Mouse (Mus musculus): ENCODE results near the gene Samd8. TPM values are rescaled to one million over a fixed set of nuclear protein-coding genes. Genes with fewer than 3 reads are reported as not detected.
A peak's percentile ranks its signal among the peaks of the same experiment; 100 is the strongest.

The Samd8 gene
- polyA plus RNA-seq, 1 experiment from 2014 or later: 15.0 TPM

- no peak overlapping the region for H3K4me3 ChIP-seq (ENCODE audit: low read depth, low read length)
- H3K27me3 ChIP-seq (ENCODE audit: control insufficient read depth, insufficient read depth, low read length): no peaks in the 10 kb centered on the region
- H3K27ac ChIP-seq (ENCODE audit: low read length): no peak overlapping the region
- H3K9me3 ChIP-seq (ENCODE audit: control insufficient read depth, low read depth, low read length): no peaks in the 10 kb centered on the region
- H3K9ac ChIP-seq (replicated peaks; ENCODE audit: low read depth, low read length): no peak overlapping the region
- H3K4me1 ChIP-seq (ENCODE audit: control insufficient read depth, insufficient read depth, low read length): peaks cover 5% of the 10 kb centered on the region; the same call in 1 of the 2 replicates
- H3K36me3 ChIP-seq (ENCODE audit: control insufficient read depth, insufficient read depth, low read length): peaks cover 2% of the 10 kb centered on the region; the same call in 1 of the 2 replicates
- 92% methylated on average over 4 of the region's 4 CpGs for WGBS
- ATAC-seq (ENCODE audit: insufficient number of reproducible peaks, insufficient read depth, low FRiP score, low read depth): no peak
- H3K4me2 ChIP-seq (replicated peaks; ENCODE audit: low read depth, low read length): no peak overlapping the region
Measured at GRCm38 (mm10) chr14:21791722-21792121, 41.4 kb downstream of the Samd8 start.

GRCm38 (mm10) chr14:21792250-21792649 lies 41.9 kb downstream of the Samd8 start:
- H3K27me3 ChIP-seq (ENCODE audit: control insufficient read depth, insufficient read depth, low read length): no peaks in the 10 kb centered on the region
- no peak overlapping the region for H3K4me3 ChIP-seq (ENCODE audit: low read depth, low read length)
- no peak overlapping the region for H3K4me2 ChIP-seq (replicated peaks; ENCODE audit: low read depth, low read length)
- H3K9me3 ChIP-seq (ENCODE audit: control insufficient read depth, low read depth, low read length): no peaks in the 10 kb centered on the region
- peaks cover 5% of the 10 kb centered on the region; the same call in 1 of the 2 replicates for H3K4me1 ChIP-seq (ENCODE audit: control insufficient read depth, insufficient read depth, low read length)
- 91% methylated on average over 6 of the region's 6 CpGs for WGBS
- peaks cover 2% of the 10 kb centered on the region; the same call in 1 of the 2 replicates for H3K36me3 ChIP-seq (ENCODE audit: control insufficient read depth, insufficient read depth, low read length)
- no peak overlapping the region for H3K27ac ChIP-seq (ENCODE audit: low read length)
- no peak for ATAC-seq (ENCODE audit: insufficient number of reproducible peaks, insufficient read depth, low FRiP score, low read depth)
- no peak overlapping the region for H3K9ac ChIP-seq (replicated peaks; ENCODE audit: low read depth, low read length)

- H3K27ac ChIP-seq (ENCODE audit: low read length): no peak overlapping the region
Measured at GRCm38 (mm10) chr14:21800641-21801040, 50.3 kb downstream of the Samd8 start.

GRCm38 (mm10) chr14:21801624-21802023 lies 51.3 kb downstream of the Samd8 start:
- no peak overlapping the region for H3K4me2 ChIP-seq (replicated peaks; ENCODE audit: low read depth, low read length)
- H3K9ac ChIP-seq (replicated peaks; ENCODE audit: low read depth, low read length): no peak overlapping the region
- no peak overlapping the region for H3K27ac ChIP-seq (ENCODE audit: low read length)
- H3K9me3 ChIP-seq (ENCODE audit: control insufficient read depth, low read depth, low read length): no peaks in the 10 kb centered on the region
- WGBS: 74% methylated on average over 7 of the region's 7 CpGs
- H3K4me3 ChIP-seq (ENCODE audit: low read depth, low read length): no peak overlapping the region
- no peaks in the 10 kb centered on the region for H3K27me3 ChIP-seq (ENCODE audit: control insufficient read depth, insufficient read depth, low read length)
- no peaks in the 10 kb centered on the region for H3K4me1 ChIP-seq (ENCODE audit: control insufficient read depth, insufficient read depth, low read length)
- H3K36me3 ChIP-seq (ENCODE audit: control insufficient read depth, insufficient read depth, low read length): peaks cover 2% of the 10 kb centered on the region; the same call in 1 of the 2 replicates
- no peak for ATAC-seq (ENCODE audit: insufficient number of reproducible peaks, insufficient read depth, low FRiP score, low read depth)

More at GRCm38 (mm10) chr14:21800641-21801040, 50.3 kb downstream of the Samd8 start:
- H3K4me3 ChIP-seq (ENCODE audit: low read depth, low read length): no peak overlapping the region
- ATAC-seq (ENCODE audit: insufficient number of reproducible peaks, insufficient read depth, low FRiP score, low read depth): no peak
- H3K4me2 ChIP-seq (replicated peaks; ENCODE audit: low read depth, low read length): no peak overlapping the region
- H3K36me3 ChIP-seq (ENCODE audit: control insufficient read depth, insufficient read depth, low read length): peaks cover 2% of the 10 kb centered on the region; the same call in 1 of the 2 replicates
- H3K4me1 ChIP-seq (ENCODE audit: control insufficient read depth, insufficient read depth, low read length): no peaks in the 10 kb centered on the region
- no peaks in the 10 kb centered on the region for H3K27me3 ChIP-seq (ENCODE audit: control insufficient read depth, insufficient read depth, low read length)
- H3K9me3 ChIP-seq (ENCODE audit: control insufficient read depth, low read depth, low read length): no peaks in the 10 kb centered on the region
- H3K9ac ChIP-seq (replicated peaks; ENCODE audit: low read depth, low read length): no peak overlapping the region
- 87% methylated on average over 4 of the region's 4 CpGs for WGBS

GRCm38 (mm10) chr14:21802543-21803206 lies 52.3 kb downstream of the Samd8 start:
- Histone ChIP-seq H3K9ac (replicated peaks; ENCODE audit: low read depth, low read length) (no peak overlapping the region), H3K36me3 (ENCODE audit: control insufficient read depth, insufficient read depth, low read length) (peaks cover 2% of the 10 kb centered on the region; the same call in 1 of the 2 replicates), H3K9me3 (ENCODE audit: control insufficient read depth, low read depth, low read length) (no peaks in the 10 kb centered on the region), H3K27ac (ENCODE audit: low read length) (no peak overlapping the region), H3K4me2 (replicated peaks; ENCODE audit: low read depth, low read length) (no peak overlapping the region), H3K27me3 (ENCODE audit: control insufficient read depth, insufficient read depth, low read length) (no peaks in the 10 kb centered on the region), H3K4me1 (ENCODE audit: control insufficient read depth, insufficient read depth, low read length) (no peaks in the 10 kb centered on the region), H3K4me3 (ENCODE audit: low read depth, low read length) (no peak overlapping the region)
- 94% methylated on average over 6 of the region's 6 CpGs for WGBS
- no peak for ATAC-seq (ENCODE audit: insufficient number of reproducible peaks, insufficient read depth, low FRiP score, low read depth)

GRCm38 (mm10) chr14:21806203-21806602 lies 55.9 kb downstream of the Samd8 start:
- H3K9me3 ChIP-seq (ENCODE audit: control insufficient read depth, low read depth, low read length): no peaks in the 10 kb centered on the region
- H3K27me3 ChIP-seq (ENCODE audit: control insufficient read depth, insufficient read depth, low read length): no peaks in the 10 kb centered on the region
- 51% methylated on average over 2 of the region's 2 CpGs for WGBS
- no peak for ATAC-seq (ENCODE audit: insufficient number of reproducible peaks, insufficient read depth, low FRiP score, low read depth)
- no peaks in the 10 kb centered on the region for H3K36me3 ChIP-seq (ENCODE audit: control insufficient read depth, insufficient read depth, low read length)
- no peaks in the 10 kb centered on the region for H3K4me1 ChIP-seq (ENCODE audit: control insufficient read depth, insufficient read depth, low read length)
- 0 out of 2 replicates have a peak overlapping the region, but pooled peaks have one; percentile 24 for H3K27ac ChIP-seq (ENCODE audit: low read length)
- H3K4me3 ChIP-seq (ENCODE audit: low read depth, low read length): no peak overlapping the region
- H3K4me2 ChIP-seq (replicated peaks; ENCODE audit: low read depth, low read length): no peak overlapping the region
- no peak overlapping the region for H3K9ac ChIP-seq (replicated peaks; ENCODE audit: low read depth, low read length)

- peak; percentile 70 for ATAC-seq (ENCODE audit: insufficient number of reproducible peaks, insufficient read depth, low FRiP score, low read depth)
- no peaks in the 10 kb centered on the region for H3K4me1 ChIP-seq (ENCODE audit: control insufficient read depth, insufficient read depth, low read length)
- H3K4me3 ChIP-seq (ENCODE audit: low read depth, low read length): no peak overlapping the region
- H3K27me3 ChIP-seq (ENCODE audit: control insufficient read depth, insufficient read depth, low read length): no peaks in the 10 kb centered on the region
- no peak overlapping the region for H3K27ac ChIP-seq (ENCODE audit: low read length)
- no peak overlapping the region for H3K9ac ChIP-seq (replicated peaks; ENCODE audit: low read depth, low read length)
- H3K4me2 ChIP-seq (replicated peaks; ENCODE audit: low read depth, low read length): no peak overlapping the region
- no peaks in the 10 kb centered on the region for H3K9me3 ChIP-seq (ENCODE audit: control insufficient read depth, low read depth, low read length)
- no peaks in the 10 kb centered on the region for H3K36me3 ChIP-seq (ENCODE audit: control insufficient read depth, insufficient read depth, low read length)
- 70% methylated on average over 3 of the region's 3 CpGs for WGBS
Measured at GRCm38 (mm10) chr14:21806631-21807160, 56.4 kb downstream of the Samd8 start.

GRCm38 (mm10) chr14:21808208-21808922 lies 58.0 kb downstream of the Samd8 start:
- Histone ChIP-seq H3K9ac (replicated peaks; ENCODE audit: low read depth, low read length) (no peak overlapping the region), H3K27ac (ENCODE audit: low read length) (peak overlapping the region; percentile 62; the same call in 1 of the 2 replicates)
- WGBS: 71% methylated on average over 8 of the region's 8 CpGs

More at GRCm38 (mm10) chr14:21808208-21808922, 58.0 kb downstream of the Samd8 start:
- Histone ChIP-seq H3K36me3 (ENCODE audit: control insufficient read depth, insufficient read depth, low read length) (no peaks in the 10 kb centered on the region), H3K4me2 (replicated peaks; ENCODE audit: low read depth, low read length) (no peak overlapping the region), H3K4me3 (ENCODE audit: low read depth, low read length) (no peak overlapping the region), H3K9me3 (ENCODE audit: control insufficient read depth, low read depth, low read length) (no peaks in the 10 kb centered on the region), H3K27me3 (ENCODE audit: control insufficient read depth, insufficient read depth, low read length) (no peaks in the 10 kb centered on the region), H3K4me1 (ENCODE audit: control insufficient read depth, insufficient read depth, low read length) (no peaks in the 10 kb centered on the region)
- peak; percentile 60; the same call in 1 of the 2 replicates for ATAC-seq (ENCODE audit: insufficient number of reproducible peaks, insufficient read depth, low FRiP score, low read depth)
